Mouse (Mus musculus): ENCODE measurements at regions not wholly inside any gene's neighbourhood (a gene's known extent, or its start where the extent isn't known, plus 50 kb on each side); places are given as distances from the start of the nearest gene placed in this dataset.

GRCm38 (mm10) chr14:67139152-67139551, 1130.1 kb upstream of the Gulo start:
- no peak for DNase-seq

- no peak for DNase-seq
These were observed 1127.1 kb upstream of the Gulo start for GRCm38 (mm10) chr14:67136141-67136498.

GRCm38 (mm10) chr14:67135221-67136140, 1126.5 kb upstream of the Gulo start:
- peak; percentile 63 for DNase-seq

- DNase-seq, result no peak
These were observed 1124.2 kb upstream of the Gulo start for GRCm38 (mm10) chr14:67133221-67133620.

GRCm38 (mm10) chr14:67127118-67127517, 1118.1 kb upstream of the Gulo start:
- no peak for DNase-seq

GRCm38 (mm10) chr14:67126254-67126653, 1117.2 kb upstream of the Gulo start:
- no peak for DNase-seq

- DNase-seq, result no peak
These were observed 1114.3 kb upstream of the Gulo start for GRCm38 (mm10) chr14:67123300-67123699.
